Mouse (Mus musculus) testis, adult 2 months (tissue): ENCODE measurements around the gene Meis1. TPM values are rescaled to one million over a fixed set of nuclear protein-coding genes. Genes with fewer than 3 reads are reported as not detected.
A peak's percentile ranks its signal among the peaks of the same experiment; 100 is the strongest.

Source experiments
- H3K27ac ChIP-seq: fragments of 200-500 bp; 2 replicates; pipeline ENCODE4 v1.5.1; 2012; ENCODE audit warnings: low read depth, low read length; ENCODE audit not compliant: control insufficient read depth, insufficient read depth
- H3K27me3 ChIP-seq: fragments of 200-500 bp; 2 replicates; pipeline ENCODE4 v1.6.1; 2012; ENCODE audit warnings: mild to moderate bottlenecking, low read length, moderate library complexity; ENCODE audit not compliant: control insufficient read depth, insufficient read depth
- H3K36me3 ChIP-seq: fragments of 200-500 bp; 2 replicates; pipeline ENCODE4 v1.6.1; 2012; ENCODE audit warnings: mild to moderate bottlenecking, low read length; ENCODE audit not compliant: control insufficient read depth, insufficient read depth
- H3K4me1 ChIP-seq: fragments of 200-500 bp; 2 replicates; pipeline ENCODE4 v1.6.1; 2012; ENCODE audit warnings: low read length; ENCODE audit not compliant: control insufficient read depth, insufficient read depth
- H3K4me3 ChIP-seq: fragments of 200-500 bp; 2 replicates; pipeline ENCODE4 v1.5.1; 2012; ENCODE audit warnings: low read depth, mild to moderate bottlenecking, low read length, moderate library complexity, mixed read lengths; ENCODE audit not compliant: control insufficient read depth
- CTCF ChIP-seq: fragments of 200-500 bp; IDR thresholded peaks from 2 replicates; pipeline ENCODE4 v1.5.1; 2012; ENCODE audit warnings: low read depth, mild to moderate bottlenecking, inconsistent platforms, low read length, moderate library complexity; ENCODE audit not compliant: control insufficient read depth, insufficient read depth, insufficient replicate concordance
- POLR2A ChIP-seq: fragments of 200-500 bp; IDR thresholded peaks from 2 replicates; pipeline ENCODE4 v1.6.1; 2012; ENCODE audit warnings: low read depth, mild to moderate bottlenecking, inconsistent platforms, low read length, moderate library complexity; ENCODE audit not compliant: control insufficient read depth
- polyA plus RNA-seq: library from polyadenylated mRNA; depleted of rRNA; stranded (reverse); fragments of >200 nt; gene quantifications from 2 replicates; pipeline ENCODE4 v1.2.3, GENCODE M21; 2012

Meis1 gene
- polyA plus RNA-seq, 1 experiment = 1.9 TPM

DNA sequence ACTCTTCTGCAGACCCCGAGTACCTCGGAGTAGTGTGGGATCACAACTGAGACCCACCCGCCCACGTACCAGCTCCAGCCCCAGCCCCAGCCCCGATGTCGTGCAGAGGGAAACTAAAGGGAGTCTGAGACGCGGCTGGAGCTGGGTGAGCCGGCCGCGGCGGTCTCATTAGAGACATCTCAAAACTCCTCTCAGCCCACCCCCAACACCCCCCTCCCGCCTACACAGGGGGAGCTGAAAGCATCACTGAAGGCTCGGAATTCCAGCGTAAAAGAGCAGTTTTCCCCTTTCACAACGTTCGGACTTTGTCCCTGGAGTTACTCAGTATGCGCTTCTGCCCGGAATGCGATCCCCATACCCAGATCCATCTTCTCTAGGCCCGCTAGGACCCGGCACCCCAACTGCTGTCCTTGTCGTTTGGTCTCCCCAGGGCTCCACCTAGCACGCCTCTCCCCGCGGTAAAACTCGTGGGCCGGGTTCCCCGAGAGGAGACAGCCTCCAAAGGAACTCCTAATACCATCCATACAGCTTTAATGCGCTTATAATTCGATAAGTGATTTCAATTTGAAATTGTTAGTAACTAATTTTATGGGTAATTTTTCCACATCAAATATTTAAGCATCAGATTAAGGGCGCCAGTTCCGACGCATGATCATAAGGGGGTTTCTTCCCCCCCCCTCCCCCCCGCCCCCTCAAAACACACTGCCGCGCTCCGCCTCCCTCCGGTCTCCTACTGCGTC, 141.7 kb downstream of the Meis1 start:
- Histone ChIP-seq H3K27me3 (peaks cover 18% of the 10 kb centered on the region), H3K27ac (no peak overlapping the region), H3K36me3 (no peaks in the 10 kb centered on the region), H3K4me3 (peak overlapping the region; percentile 20), H3K4me1 (peaks cover 13% of the 10 kb centered on the region)
- no peak for TF ChIP-seq CTCF
- no peak for TF ChIP-seq POLR2A

DNA sequence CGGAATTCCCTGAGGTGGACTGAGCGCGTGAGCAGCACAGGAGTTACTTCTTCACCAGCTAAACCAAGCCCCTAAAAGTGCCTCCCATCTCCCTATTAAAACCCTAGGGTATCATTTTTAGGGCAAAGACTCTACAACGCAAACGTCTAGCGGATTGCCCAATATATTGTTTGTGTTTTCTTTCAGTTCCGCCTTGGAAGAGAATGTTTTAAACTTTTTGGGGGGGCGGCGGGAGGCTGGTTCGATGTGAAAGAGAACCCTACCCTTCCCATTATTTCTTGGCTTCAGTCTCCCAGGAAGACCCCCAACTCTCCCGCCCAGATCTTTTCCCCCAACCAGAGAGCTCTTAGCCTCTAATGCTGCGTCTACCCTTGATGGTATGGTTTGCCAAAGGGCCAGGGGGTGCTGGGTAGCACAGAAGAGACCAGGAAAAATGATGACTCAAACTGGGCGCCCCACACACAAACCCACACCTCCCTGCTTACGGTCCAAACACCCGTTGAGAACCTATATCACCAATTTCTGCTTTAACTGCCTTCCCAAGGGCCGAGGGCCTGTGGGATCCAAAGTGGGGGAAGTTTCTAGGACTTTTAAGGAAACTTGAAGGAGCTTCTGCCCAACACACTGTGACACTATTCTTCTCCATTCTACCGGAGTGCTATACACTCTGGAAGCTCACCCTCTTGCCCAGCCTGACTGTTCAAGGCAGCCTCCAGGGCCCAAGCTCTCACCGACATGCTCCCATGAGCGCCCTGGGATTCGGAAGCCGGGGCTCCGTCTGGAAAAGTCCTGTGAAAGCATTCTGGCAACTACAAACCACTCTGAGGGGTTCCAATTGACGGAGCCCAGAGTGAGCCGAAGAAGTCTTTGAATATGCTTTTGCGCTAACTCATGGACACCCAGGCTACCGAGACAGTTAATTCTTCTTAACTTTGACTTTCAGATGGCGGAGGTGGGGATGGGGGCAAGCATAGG, 142.6 kb downstream of the Meis1 start:
- no peaks in the 10 kb centered on the region for H3K36me3 ChIP-seq
- H3K4me3 ChIP-seq = no peak overlapping the region
- H3K27me3 ChIP-seq = peaks cover 20% of the 10 kb centered on the region
- peaks cover 17% of the 10 kb centered on the region for H3K4me1 ChIP-seq
- H3K27ac ChIP-seq = no peak overlapping the region
- TF ChIP-seq POLR2A (no peak), CTCF (no peak)

DNA sequence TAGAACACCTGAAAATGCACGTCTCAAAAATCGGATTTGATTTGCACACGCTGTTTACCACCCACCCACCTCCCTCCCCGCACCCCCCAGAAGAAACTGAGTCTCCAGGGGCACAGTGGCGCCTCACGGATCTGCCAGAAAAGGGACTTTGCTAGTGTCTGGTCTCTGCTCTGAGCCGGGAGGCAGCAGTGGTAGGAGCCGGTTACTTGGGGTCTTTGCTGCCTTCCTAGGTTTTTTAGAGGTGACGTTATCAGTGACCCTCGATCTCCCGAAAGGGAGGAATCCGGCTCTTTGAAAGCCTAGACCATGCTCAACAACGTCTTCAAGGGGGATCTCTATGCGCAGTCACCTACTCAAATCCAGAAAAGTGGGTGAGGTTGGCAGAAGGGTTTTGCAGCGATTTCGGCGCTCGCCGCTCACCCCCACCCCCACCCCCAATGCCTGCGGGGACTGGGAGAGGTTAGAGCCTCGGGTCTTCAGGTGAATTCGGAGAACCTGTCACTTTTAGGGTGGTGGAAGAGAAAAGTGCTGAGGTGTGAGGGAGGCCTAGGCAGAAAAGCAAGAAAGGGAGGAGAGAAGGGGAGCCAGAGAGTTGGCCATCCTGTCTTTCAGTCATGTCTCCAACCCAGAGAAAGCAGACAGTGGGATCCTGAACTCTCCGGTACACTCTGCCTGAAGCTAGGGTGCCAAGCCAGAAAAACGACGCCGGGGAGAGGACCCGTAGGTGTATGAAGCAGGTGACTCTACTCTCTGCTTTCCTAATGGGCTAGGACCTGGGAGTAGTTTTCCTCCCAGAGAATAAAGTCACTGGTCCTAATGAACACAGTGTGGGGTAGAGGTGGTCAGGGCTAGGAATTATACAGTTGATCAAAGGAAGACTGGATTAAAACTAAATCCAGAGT, 143.5 kb downstream of the Meis1 start:
- Histone ChIP-seq H3K36me3 (no peaks in the 10 kb centered on the region), H3K27me3 (peaks cover 20% of the 10 kb centered on the region), H3K4me3 (no peak overlapping the region), H3K4me1 (peaks cover 17% of the 10 kb centered on the region), H3K27ac (no peak overlapping the region)
- no peak for TF ChIP-seq CTCF
- TF ChIP-seq POLR2A = no peak

DNA sequence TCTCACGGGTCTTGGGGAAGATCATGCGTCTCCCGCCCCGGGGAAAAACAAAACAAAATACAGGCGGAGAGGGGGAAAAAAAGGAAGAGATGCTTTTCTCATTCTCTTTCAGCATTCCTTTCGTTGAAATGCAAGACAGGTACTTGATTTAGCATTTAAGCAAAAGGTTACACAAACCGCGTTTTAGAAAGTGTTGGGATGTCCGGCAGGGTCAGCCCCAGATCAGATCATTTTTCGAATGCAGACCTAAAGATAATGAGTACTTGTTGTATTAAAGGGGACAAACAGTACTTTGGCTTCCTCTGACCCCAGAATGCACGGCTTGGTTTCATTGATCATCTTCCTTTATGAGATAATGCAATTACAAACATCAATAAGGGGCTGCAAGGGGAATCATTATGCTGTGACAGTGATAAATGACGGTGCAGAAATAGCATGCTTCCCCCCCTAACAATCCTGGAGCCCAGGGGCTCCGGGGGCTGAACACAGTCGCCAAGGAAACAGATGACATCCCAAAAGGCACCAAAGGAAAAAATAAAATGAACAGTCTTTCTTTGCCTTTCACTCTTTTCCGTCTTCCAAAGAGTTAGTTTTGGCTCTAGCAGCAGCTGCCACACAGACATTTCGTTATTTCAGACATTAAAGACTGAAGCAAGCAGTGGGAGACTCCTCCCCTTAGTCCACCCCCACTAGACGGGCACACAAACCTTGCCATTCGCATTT, 144.3 kb downstream of the Meis1 start:
- H3K4me3 ChIP-seq = no peak overlapping the region
- no peaks in the 10 kb centered on the region for H3K36me3 ChIP-seq
- TF ChIP-seq CTCF (no peak), POLR2A (no peak)
- H3K4me1 ChIP-seq = peaks cover 17% of the 10 kb centered on the region
- peaks cover 20% of the 10 kb centered on the region for H3K27me3 ChIP-seq
- H3K27ac ChIP-seq = no peak overlapping the region

DNA sequence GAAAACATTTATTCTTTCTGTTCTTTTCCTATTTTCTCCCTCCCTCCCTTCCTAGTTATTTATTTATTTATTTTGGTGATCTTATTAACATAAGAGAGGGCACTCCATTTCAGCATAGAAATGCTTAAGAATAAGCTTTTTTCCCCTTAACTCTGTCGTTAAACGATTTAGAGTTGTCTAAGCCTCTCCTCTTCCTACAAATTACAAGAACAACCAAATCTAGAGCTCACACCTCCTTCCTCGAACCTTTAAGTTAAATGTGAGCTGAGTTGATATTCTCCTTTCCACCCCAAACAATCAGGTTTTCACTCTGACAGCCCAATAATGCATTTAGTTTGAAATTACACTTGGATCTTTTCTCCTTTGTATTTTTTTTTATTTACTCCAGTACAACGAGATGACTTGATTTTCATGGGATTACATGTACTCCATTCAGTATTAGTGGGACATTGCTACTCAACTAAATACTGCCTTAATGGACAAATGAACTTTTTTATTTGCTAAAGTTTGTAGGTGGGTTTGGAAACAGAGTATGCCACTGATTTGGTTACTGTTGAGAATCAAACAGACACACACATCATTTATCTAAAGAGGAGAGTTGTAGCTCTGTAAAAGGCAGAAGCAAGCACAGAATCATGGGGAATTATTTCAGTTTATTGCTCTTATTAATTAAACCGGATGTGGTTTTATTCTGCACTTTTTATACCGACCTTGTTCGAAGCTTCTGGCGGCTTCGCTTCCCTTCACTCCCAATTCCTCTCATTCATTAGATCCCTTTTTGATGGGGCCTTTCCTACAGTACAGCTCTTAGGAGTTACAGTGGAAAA, 145.1 kb downstream of the Meis1 start:
- Histone ChIP-seq H3K4me1 (peaks cover 17% of the 10 kb centered on the region), H3K27ac (no peak overlapping the region), H3K4me3 (no peak overlapping the region), H3K36me3 (no peaks in the 10 kb centered on the region), H3K27me3 (peaks cover 20% of the 10 kb centered on the region)
- TF ChIP-seq POLR2A = no peak
- TF ChIP-seq CTCF = no peak

DNA sequence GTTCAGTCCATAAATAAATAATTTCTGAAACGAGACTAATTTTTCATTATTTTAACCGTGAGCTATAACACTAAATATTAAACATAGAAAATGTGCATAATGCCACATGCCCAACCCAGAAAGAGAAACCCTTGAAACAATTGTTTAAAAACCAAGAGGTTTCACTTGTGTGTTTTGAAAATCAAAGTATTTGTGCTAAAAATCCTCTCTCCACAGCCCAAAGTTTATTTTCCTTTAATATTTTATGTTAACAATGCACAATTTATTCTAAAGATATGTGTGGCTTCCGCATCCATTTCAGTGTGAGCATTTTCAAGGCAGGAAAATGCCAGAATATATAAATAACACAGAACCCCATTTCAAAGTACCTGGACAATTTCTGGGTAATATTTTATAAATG, 146.0 kb downstream of the Meis1 start:
- H3K27me3 ChIP-seq = peaks cover 19% of the 10 kb centered on the region
- peaks cover 17% of the 10 kb centered on the region for H3K4me1 ChIP-seq
- H3K27ac ChIP-seq = no peak overlapping the region
- TF ChIP-seq POLR2A = no peak
- no peak for TF ChIP-seq CTCF
- no peaks in the 10 kb centered on the region for H3K36me3 ChIP-seq
- no peak overlapping the region for H3K4me3 ChIP-seq
